Mouse (Mus musculus): ENCODE results near the gene Olfr523. TPM values are rescaled to one million over a fixed set of nuclear protein-coding genes. Genes with fewer than 3 reads are reported as not detected.

Olfr523 gene
- polyA plus RNA-seq, 1 experiment = not detected

GRCm38 (mm10) chr7:140164664-140165063, 8.4 kb upstream of the Olfr523 start, which contains the start of gene Olfr522:
TSS of gene Olfr522 (minus strand) at chr7:140164764.
- TF ChIP-seq GATA1 (IDR thresholded peaks at IDR 0.05; ENCODE audit: low read length) = no peak

DNA sequence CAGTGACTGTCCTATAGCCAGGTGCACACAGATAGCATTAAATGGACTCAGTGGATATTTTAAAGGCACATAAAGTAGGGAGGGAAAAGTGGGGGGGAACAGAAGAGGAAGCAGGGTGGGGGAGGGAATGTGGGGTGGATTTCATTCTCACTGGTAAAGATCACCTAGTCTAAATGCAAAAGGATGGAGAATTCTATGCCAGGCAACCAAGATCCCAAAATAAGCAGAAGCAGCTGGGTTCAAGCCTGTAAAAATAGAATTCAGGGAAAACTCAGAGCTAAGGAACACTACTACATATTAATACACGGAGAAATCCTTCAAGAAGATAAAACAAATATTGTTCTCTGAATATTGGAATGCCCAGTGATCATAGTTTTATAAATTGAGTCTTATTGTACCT, 5.1 kb upstream of the Olfr523 start:
- no peak for TF ChIP-seq GATA1 (IDR thresholded peaks at IDR 0.05; ENCODE audit: low read length)

DNA sequence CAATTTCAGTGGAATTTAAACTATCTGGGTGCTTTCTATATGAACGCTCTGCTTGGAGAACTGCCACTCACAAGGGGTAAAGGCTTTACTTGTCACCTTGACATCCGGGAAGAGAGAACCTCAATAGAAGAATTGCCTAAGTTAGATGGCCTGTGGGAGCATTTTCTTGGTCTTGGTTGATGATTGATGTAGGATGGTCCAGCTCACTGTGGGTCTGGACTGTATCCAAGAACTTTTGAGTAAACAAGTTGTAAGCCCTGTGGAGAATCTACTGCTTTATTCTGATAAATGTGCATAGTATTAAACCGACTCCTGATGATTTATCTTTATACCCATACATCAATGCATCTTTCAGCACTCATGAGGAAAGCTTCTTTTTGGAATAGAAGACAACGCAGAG, 3.6 kb upstream of the Olfr523 start:
- TF ChIP-seq GATA1 (IDR thresholded peaks at IDR 0.05; ENCODE audit: low read length) = no peak

- TF ChIP-seq GATA1 (IDR thresholded peaks at IDR 0.05; ENCODE audit: low read length) = no peak
Measured at GRCm38 (mm10) chr7:140170863-140171262, 2.2 kb upstream of the Olfr523 start.

GRCm38 (mm10) chr7:140179176-140179575, 6.2 kb downstream of the Olfr523 start:
- TF ChIP-seq GATA1 (IDR thresholded peaks at IDR 0.05; ENCODE audit: low read length) = no peak

GRCm38 (mm10) chr7:140180692-140181091, 7.7 kb downstream of the Olfr523 start:
- TF ChIP-seq GATA1 (IDR thresholded peaks at IDR 0.05; ENCODE audit: low read length) = no peak

GRCm38 (mm10) chr7:140184206-140184605, 11.2 kb downstream of the Olfr523 start:
- no peak for TF ChIP-seq GATA1 (IDR thresholded peaks at IDR 0.05; ENCODE audit: low read length)

DNA sequence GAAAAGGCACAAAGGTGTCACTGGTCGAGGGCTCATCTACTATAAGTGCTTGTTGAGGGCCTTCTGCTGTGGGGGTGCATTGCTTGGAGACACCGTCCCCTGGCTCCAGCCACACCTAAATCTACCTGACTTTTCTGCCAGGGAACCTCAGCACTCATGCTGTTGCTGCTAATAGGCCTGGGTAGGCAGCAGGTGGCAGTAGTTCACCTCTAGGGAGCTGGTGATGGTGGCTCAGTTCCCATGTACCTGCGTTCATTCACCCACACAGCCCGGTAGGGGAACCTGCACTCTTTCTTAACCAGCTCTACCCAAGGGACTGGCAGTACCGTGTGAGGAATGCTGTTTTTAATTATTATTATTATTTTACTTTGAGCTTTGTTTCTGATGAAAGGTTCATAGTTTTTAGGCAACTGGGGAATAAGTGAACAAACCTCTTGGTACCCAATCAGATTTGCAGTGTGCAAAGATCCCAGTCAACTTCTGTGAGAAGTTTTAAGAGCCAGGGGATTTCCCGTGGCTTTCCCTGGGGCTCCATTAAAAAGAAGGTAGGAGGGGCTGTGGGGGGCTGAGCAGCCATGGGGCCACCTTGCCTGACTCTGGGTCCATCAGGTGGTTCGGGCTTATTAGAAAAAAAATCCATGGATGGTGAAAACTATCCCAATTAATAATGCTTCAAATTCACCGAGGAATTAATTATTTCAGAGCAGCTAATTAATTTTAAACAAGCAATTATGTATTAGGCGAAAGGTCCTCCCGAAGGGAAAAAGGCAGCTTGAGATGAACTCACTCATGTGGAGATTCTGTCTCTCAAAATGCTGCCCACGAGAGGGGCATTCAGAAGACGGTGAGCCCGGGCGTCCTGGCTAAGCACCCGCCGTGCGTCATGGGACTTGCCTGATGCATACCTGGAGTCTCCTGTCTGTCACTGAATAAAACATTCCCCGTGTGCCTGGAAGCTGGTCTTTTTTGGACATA, 13.9 kb downstream of the Olfr523 start:
- no peak for TF ChIP-seq GATA1 (IDR thresholded peaks at IDR 0.05; ENCODE audit: low read length)

GRCm38 (mm10) chr7:140187721-140188390, 14.8 kb downstream of the Olfr523 start:
- no peak for TF ChIP-seq GATA1 (IDR thresholded peaks at IDR 0.05; ENCODE audit: low read length)

DNA sequence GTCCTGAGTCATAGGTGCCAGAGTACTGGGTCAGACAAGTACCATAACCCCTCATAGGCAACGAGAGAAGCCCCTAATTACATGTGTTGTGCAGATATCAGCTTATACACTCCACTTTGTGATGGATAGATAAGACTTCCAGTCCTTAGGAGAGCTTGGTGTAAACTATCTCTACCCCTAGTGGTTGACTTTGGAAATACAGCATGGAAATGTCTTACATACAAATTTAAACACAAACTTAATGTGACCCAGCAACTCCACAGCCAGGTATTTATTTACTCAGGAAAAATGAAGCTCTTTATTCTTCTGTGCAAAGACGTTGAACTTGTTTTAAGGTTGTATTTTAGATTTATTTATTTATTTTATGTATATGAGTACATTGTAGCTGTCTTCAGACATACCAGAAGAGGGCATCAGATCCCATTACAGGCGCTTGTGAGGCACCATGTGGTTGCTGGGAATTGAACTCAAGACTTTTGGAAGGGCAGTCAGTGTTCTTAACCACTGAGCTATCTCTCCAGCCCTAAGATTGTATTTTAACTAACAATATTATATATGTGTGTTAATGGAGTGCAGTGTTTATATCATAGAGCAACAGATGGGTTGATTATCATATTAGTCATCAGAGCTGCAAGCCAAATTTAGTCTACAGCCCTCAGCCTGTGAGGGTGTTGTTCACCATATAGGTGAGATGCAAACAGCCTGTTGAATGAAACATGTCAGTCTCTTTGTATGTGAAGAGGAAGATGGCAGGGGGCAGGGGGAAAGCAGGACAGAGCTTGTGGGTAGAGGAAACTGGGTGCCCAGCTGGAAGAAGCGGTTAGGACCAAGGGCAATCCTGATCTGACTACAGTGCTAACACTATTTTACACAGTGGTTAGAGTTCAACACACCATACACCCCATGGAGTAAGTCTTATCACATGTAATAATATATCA, 15.6 kb downstream of the Olfr523 start:
- TF ChIP-seq GATA1 (IDR thresholded peaks at IDR 0.05; ENCODE audit: low read length) = no peak

DNA sequence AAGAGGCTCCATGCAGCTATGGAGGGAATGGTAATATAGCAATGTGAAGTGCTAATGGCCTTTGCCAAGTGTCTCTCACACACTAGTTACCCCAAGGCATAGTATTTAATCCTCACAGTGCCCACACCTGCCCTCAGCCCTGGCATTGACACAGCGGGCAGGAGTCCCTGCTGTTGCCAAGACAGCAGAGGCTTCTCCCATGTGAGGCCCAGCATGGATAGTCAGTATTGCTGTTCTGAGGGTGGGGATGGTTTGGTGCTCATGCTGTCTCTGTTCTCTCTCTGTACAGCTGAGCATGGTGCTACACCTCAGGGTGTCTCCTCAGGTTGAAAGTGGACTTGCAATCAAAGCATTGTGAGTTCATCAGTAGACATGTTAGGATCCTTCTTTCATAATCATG, 17.4 kb downstream of the Olfr523 start:
- TF ChIP-seq GATA1 (IDR thresholded peaks at IDR 0.05; ENCODE audit: low read length) = no peak

GRCm38 (mm10) chr7:140192445-140192844, 19.4 kb downstream of the Olfr523 start:
- TF ChIP-seq GATA1 (IDR thresholded peaks at IDR 0.05; ENCODE audit: low read length) = no peak

GRCm38 (mm10) chr7:140192851-140193250, 19.8 kb downstream of the Olfr523 start:
- TF ChIP-seq GATA1 (IDR thresholded peaks at IDR 0.05; ENCODE audit: low read length) = no peak

- no peak for TF ChIP-seq GATA1 (IDR thresholded peaks at IDR 0.05; ENCODE audit: low read length)
Measured at GRCm38 (mm10) chr7:140194031-140194430, 21.0 kb downstream of the Olfr523 start.

GRCm38 (mm10) chr7:140196002-140196401, 23.0 kb downstream of the Olfr523 start:
- TF ChIP-seq GATA1 (IDR thresholded peaks at IDR 0.05; ENCODE audit: low read length) = no peak

All from G1E-ER4 (cell line).